Mouse (Mus musculus) testis, adult 2 months (tissue): ENCODE results near the gene Ube3b.

Experiments used
- CTCF ChIP-seq: fragments of 200-500 bp; IDR thresholded peaks from 2 replicates; pipeline ENCODE4 v1.5.1; 2012; ENCODE audit warnings: low read depth, mild to moderate bottlenecking, inconsistent platforms, low read length, moderate library complexity; ENCODE audit not compliant: control insufficient read depth, insufficient read depth, insufficient replicate concordance
- POLR2A ChIP-seq: fragments of 200-500 bp; IDR thresholded peaks from 2 replicates; pipeline ENCODE4 v1.6.1; 2012; ENCODE audit warnings: low read depth, mild to moderate bottlenecking, inconsistent platforms, low read length, moderate library complexity; ENCODE audit not compliant: control insufficient read depth

DNA sequence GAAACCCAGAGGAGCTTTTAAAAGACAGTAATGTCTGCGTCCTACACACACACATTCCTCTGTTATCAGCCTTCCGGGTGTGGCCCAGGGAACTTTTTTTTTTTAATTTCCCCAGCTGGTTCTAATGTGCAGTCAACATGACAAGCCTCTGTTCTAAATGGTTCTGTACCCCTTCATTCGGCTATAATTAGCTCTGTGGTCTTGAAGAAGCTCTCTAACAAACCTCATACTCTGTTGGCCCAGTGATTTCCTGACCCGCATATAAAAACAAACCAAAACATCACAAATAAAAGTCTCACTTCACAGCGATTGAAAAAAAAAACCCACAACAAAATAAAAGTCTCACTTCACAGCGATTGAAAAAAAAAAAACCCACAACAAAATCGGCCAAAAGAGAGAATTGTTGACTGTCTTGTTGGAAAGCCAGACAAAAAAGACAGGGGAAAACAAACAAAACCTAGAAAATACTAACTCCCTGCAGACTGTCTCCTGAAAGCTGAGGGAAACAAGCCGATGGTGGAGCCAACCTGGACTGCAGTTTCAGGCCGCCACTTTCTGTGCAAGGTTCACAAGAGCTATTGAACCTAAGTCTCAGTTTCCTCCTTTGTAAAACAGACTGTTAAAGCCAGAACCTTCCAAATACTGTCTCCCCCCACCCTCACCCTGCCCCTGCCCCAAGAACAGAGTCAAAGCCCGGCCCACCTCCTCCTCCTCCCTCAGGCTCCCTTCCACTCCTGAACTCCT lies 2.1 kb upstream of the Ube3b start:
- TF ChIP-seq CTCF (no peak), POLR2A (no peak)
